Mouse (Mus musculus) erythroblast, embryonic 14.5 days (primary cell): Measurements from ENCODE around the gene Ermard.

Experiments
- GATA1 ChIP-seq: IDR thresholded peaks from 2 replicates; pipeline ENCODE4 v1.6.1; 2012; ENCODE audit warnings: low read length, inconsistent platforms, mixed read lengths
- TAL1 ChIP-seq: IDR thresholded peaks from 3 replicates; pipeline ENCODE4 v1.6.1; 2012; ENCODE audit warnings: low read length, inconsistent platforms, mixed read lengths

DNA sequence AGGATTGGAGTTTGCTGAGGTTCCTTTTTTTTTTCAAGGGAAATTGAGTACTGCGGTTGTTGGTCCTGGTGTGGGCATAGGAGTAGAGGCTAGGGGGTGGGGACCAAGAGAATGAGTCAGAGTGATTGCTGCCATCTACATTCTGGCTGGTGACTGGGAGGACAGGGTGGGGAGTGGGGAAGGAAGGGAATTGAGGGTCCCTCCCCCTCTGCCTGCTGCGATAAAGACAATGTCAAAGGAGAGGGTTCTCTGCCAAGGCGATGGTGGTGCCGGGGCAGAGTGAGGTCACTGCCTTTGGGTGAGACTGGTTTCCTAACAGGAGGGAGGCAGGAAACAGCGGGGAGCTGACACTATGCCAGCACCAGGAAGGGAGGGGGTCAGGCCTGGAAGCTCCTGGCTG is 96.4 kb downstream of the Ermard start:
- TF ChIP-seq GATA1 (no peak), TAL1 (no peak)
